Mouse (Mus musculus): Measurements from ENCODE around the gene Zfp111.

DNA sequence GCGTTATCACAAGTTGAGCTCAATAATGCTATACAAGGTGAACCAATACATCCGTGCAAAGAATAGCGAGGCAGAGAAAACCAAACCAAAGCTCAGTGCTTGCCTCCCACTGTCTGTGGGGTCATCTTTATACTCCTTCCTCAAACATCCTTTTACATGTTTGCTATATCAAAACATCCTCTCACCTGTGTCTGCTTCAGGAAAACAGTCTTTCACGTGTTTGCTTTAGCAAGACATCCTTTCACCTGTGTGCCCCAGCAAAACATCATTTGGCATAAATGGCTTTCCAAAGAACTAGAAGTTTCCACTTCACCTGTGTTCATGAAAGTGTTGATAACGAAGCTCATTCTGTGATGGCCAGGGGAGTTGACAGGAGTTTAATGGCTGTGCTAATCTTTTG is at the start of gene Zfp111:
- TF ChIP-seq CTCF (IDR thresholded peaks at IDR 0.05; ENCODE audit: low read depth) (no peak), EP300 (optimal IDR thresholded peaks at IDR 0.05) (no peak)
